Mouse (Mus musculus) lung, embryonic 14.5 days (tissue): ENCODE measurements around the gene Oxt. TPM values are rescaled to one million over a fixed set of nuclear protein-coding genes. Genes with fewer than 3 reads are reported as not detected.

Experiments used
- ATAC-seq: fragments of 200-750 bp; cut with Nextera tagmentation; 2 replicates; pipeline ENCODE4 v1.8.0; 2017; ENCODE audit warnings: mild to moderate bottlenecking, moderate TSS enrichment, moderate library complexity; ENCODE audit not compliant: insufficient read depth
- DNase-seq: peaks from one replicate; pipeline ENCODE4 v3.0.0-alpha.2; 2015
- H3K27ac ChIP-seq: fragments of 300-500 bp; sonication (generic); 2 replicates; pipeline ENCODE4 v1.5.1; 2014; ENCODE audit warnings: low read depth, mild to moderate bottlenecking, moderate library complexity
- H3K27me3 ChIP-seq: fragments of 300-500 bp; sonication (generic); 2 replicates; pipeline ENCODE4 v1.6.1; 2014; ENCODE audit warnings: low read length, control low read depth; ENCODE audit not compliant: insufficient read depth
- H3K36me3 ChIP-seq: fragments of 300-500 bp; sonication (generic); 2 replicates; pipeline ENCODE4 v1.6.1; 2014; ENCODE audit warnings: control low read depth; ENCODE audit not compliant: insufficient read depth
- H3K4me1 ChIP-seq: fragments of 300-500 bp; sonication (generic); 2 replicates; pipeline ENCODE4 v1.6.1; 2014; ENCODE audit warnings: antibody characterized with exemption, control low read depth; ENCODE audit not compliant: insufficient read depth
- H3K4me2 ChIP-seq: fragments of 300-500 bp; sonication (generic); 2 replicates; pipeline ENCODE4 v1.6.1; 2014; ENCODE audit warnings: mild to moderate bottlenecking
- H3K4me3 ChIP-seq: fragments of 300-500 bp; sonication (generic); 2 replicates; pipeline ENCODE4 v1.5.1; 2014; ENCODE audit warnings: low read depth, low read length
- H3K9ac ChIP-seq: fragments of 300-500 bp; sonication (generic); 2 replicates; pipeline ENCODE4 v1.6.1; 2014
- H3K9me3 ChIP-seq: fragments of 300-500 bp; sonication (generic); 2 replicates; pipeline ENCODE4 v1.6.1; 2016; ENCODE audit warnings: low read depth, low read length, control low read depth
- CTCF ChIP-seq: IDR thresholded peaks from 2 replicates; pipeline ENCODE4 v1.5.1; 2016; ENCODE audit warnings: antibody characterized with exemption, low read depth
- WGBS: fragments of 180-500 bp; shearing (Covaris S2); extraction: QIAGEN DNeasy Blood & Tissue Kit; methylation state at CpG from one replicate; pipeline ENCODE4 v1.1.7; 2014; 5-methylcytosine and 5-hydroxymethylcytosine counted together
- polyA plus RNA-seq: library from polyadenylated mRNA; unstranded; fragments of >200 nt; fragmentation: Nextera tagmentation; extraction: Ambion mirVana; gene quantifications from 2 replicates; pipeline ENCODE4 v1.2.1, GENCODE M21; 2014

Gene Oxt
- polyA plus RNA-seq: not detected in 2 replicates

GRCm38 (mm10) chr2:130575873-130576272 is at the start of gene Oxt:
Gene Oxt (plus strand): TSS chr2:130576173.
- Histone ChIP-seq H3K4me2 (peak within 1 kb of the TSS; percentile 55), H3K9me3 (no peaks in the 10 kb centered on the region), H3K27ac (no peak within 1 kb of the TSS), H3K9ac (no peak within 1 kb of the TSS), H3K36me3 (no peaks in the 10 kb centered on the region), H3K4me1 (no peaks in the 10 kb centered on the region), H3K4me3 (peak within 1 kb of the TSS; percentile 25), H3K27me3 (peaks cover 61% of the 10 kb centered on the region)
- no peak for DNase-seq
- 52% methylated on average over 9 of the region's 9 CpGs for WGBS
- ATAC-seq: no peak
- no peak for TF ChIP-seq CTCF

GRCm38 (mm10) chr2:130528457-130528856 is 47.5 kb upstream of the Oxt start:
- Histone ChIP-seq H3K4me1 (no peaks in the 10 kb centered on the region), H3K36me3 (peaks cover 27% of the 10 kb centered on the region; the same call in 1 of the 2 replicates), H3K27me3 (no peaks in the 10 kb centered on the region), H3K27ac (no peak overlapping the region), H3K9me3 (no peaks in the 10 kb centered on the region), H3K4me2 (no peak overlapping the region), H3K4me3 (no peak overlapping the region), H3K9ac (no peak overlapping the region)
- TF ChIP-seq CTCF: no peak
- WGBS: 85% methylated on average over 6 of the region's 6 CpGs
- DNase-seq (no peak), ATAC-seq (no peak)

GRCm38 (mm10) chr2:130529290-130529689 is 46.7 kb upstream of the Oxt start:
- no peaks in the 10 kb centered on the region for H3K27me3 ChIP-seq
- no peak overlapping the region for H3K4me3 ChIP-seq
- no peak for ATAC-seq
- no peak overlapping the region for H3K4me2 ChIP-seq
- WGBS: 84% methylated on average over 2 of the region's 2 CpGs
- H3K4me1 ChIP-seq: no peaks in the 10 kb centered on the region
- peaks cover 22% of the 10 kb centered on the region; the same call in 1 of the 2 replicates for H3K36me3 ChIP-seq
- no peak overlapping the region for H3K27ac ChIP-seq
- no peak for DNase-seq
- H3K9ac ChIP-seq: no peak overlapping the region
- no peak for TF ChIP-seq CTCF
- H3K9me3 ChIP-seq: no peaks in the 10 kb centered on the region

GRCm38 (mm10) chr2:130529925-130530324 is 46.0 kb upstream of the Oxt start:
- no peak for TF ChIP-seq CTCF
- H3K4me1 ChIP-seq: no peaks in the 10 kb centered on the region
- H3K4me3 ChIP-seq: no peak overlapping the region
- 88% methylated on average over 7 of the region's 7 CpGs for WGBS
- ATAC-seq: no peak
- no peak overlapping the region for H3K27ac ChIP-seq
- H3K9ac ChIP-seq: no peak overlapping the region
- no peaks in the 10 kb centered on the region for H3K27me3 ChIP-seq
- no peak for DNase-seq
- peaks cover 19% of the 10 kb centered on the region; the same call in 1 of the 2 replicates for H3K36me3 ChIP-seq
- no peaks in the 10 kb centered on the region for H3K9me3 ChIP-seq
- H3K4me2 ChIP-seq: no peak overlapping the region

GRCm38 (mm10) chr2:130532201-130532600 is 43.8 kb upstream of the Oxt start:
- no peak overlapping the region for H3K4me3 ChIP-seq
- H3K9ac ChIP-seq: no peak overlapping the region
- DNase-seq: no peak
- no peaks in the 10 kb centered on the region for H3K9me3 ChIP-seq
- H3K36me3 ChIP-seq: peaks cover 11% of the 10 kb centered on the region; the same call in 1 of the 2 replicates
- H3K27me3 ChIP-seq: no peaks in the 10 kb centered on the region
- ATAC-seq: no peak
- H3K4me2 ChIP-seq: no peak overlapping the region
- no peak overlapping the region for H3K27ac ChIP-seq
- 64% methylated on average over 2 of the region's 2 CpGs for WGBS
- no peaks in the 10 kb centered on the region for H3K4me1 ChIP-seq
- no peak for TF ChIP-seq CTCF

- Histone ChIP-seq H3K27ac (no peak overlapping the region), H3K4me2 (no peak overlapping the region), H3K4me3 (no peak overlapping the region), H3K36me3 (peaks cover 19% of the 10 kb centered on the region; the same call in 1 of the 2 replicates), H3K27me3 (no peaks in the 10 kb centered on the region), H3K4me1 (no peaks in the 10 kb centered on the region), H3K9ac (no peak overlapping the region), H3K9me3 (no peaks in the 10 kb centered on the region)
- ATAC-seq (no peak), DNase-seq (no peak)
- no peak for TF ChIP-seq CTCF
- 84% methylated on average over 6 of the region's 6 CpGs for WGBS
Observed at GRCm38 (mm10) chr2:130535017-130535416, 41.0 kb upstream of the Oxt start.

- Histone ChIP-seq H3K27me3 (no peaks in the 10 kb centered on the region), H3K9ac (no peak overlapping the region), H3K4me2 (no peak overlapping the region), H3K4me3 (no peak overlapping the region), H3K36me3 (peaks cover 33% of the 10 kb centered on the region), H3K4me1 (no peaks in the 10 kb centered on the region), H3K27ac (peak overlapping the region; percentile 55; the same call in 1 of the 2 replicates), H3K9me3 (no peaks in the 10 kb centered on the region)
- ATAC-seq (peak; percentile 84), DNase-seq (peak; percentile 70)
- WGBS: 67% methylated on average over 3 of the region's 3 CpGs
- TF ChIP-seq CTCF: no peak
Observed at GRCm38 (mm10) chr2:130536890-130537289, 39.1 kb upstream of the Oxt start.
